Mouse (Mus musculus) olfactory bulb, adult 2 months (tissue): ENCODE measurements around the gene Pnp2.

Experiments
- CTCF ChIP-seq: fragments of 200-500 bp; IDR thresholded peaks from 2 replicates; pipeline ENCODE4 v1.5.1; 2012; ENCODE audit warnings: low read depth, mild to moderate bottlenecking, low read length, moderate library complexity; ENCODE audit not compliant: insufficient read depth
- POLR2A ChIP-seq: fragments of 200-500 bp; IDR thresholded peaks from 2 replicates; pipeline ENCODE4 v1.6.1; 2012; ENCODE audit warnings: mild to moderate bottlenecking, low read depth, low read length, moderate library complexity; ENCODE audit not compliant: insufficient read depth

DNA sequence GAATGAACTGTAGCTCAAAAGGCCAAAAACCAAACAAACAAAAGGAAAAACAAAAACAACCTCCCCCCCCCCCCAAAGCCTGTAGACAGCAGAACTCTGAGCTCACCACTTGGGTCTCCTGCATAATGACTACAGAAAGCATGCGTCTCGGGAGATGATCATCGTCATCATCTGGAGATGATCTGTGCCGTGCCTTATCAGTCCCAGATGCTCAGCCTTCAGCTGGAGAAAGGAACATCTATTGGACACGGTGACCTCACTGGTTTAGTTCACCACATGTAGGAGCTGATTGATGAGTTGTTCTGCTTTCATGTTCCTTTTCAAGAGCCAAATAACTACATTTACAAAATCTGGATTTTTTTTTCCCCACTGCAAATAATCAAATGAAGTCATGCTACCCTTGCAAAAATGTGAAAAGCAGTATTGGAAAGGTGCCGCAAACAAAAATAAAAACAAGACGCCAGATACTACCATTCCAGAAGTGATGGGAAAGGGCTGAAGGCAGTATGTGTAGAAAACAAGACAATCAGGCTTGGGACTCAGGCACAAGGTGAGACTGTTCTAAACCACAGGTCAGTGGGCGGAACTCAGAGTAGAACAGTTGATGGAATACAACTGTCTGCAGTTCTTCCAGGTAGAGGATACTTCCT lies 51.5 kb downstream of the Pnp2 start, which contains the start of gene Rnase10:
- TF ChIP-seq CTCF (no peak), POLR2A (no peak)
